Mouse (Mus musculus): Measurements from ENCODE around the gene Ang5. TPM values are rescaled to one million over a fixed set of nuclear protein-coding genes. Genes with fewer than 3 reads are reported as not detected.
"Not testable (repeated sequence)": the region's sequence is repeated elsewhere in the genome, so short reads cannot be mapped to it uniquely, and the experiment has no call there.

Gene Ang5
- polyA plus RNA-seq (2012; rRNA removed), result not detected in 2 replicates

GRCm38 (mm10) chr14:43956769-43957168, at the start of gene Ang5:
Gene Ang5, plus strand, starts transcription at chr14:43957069.
- WGBS, result no CpG with 5 or more reads among the region's 2 CpGs

GRCm38 (mm10) chr14:43918214-43918613, 38.7 kb upstream of the Ang5 start:
- not testable (repeated sequence) for H3K27me3 ChIP-seq (ENCODE audit: control insufficient read depth, insufficient read depth, low read length); H3K4me1 ChIP-seq (ENCODE audit: control insufficient read depth, insufficient read depth, insufficient read length, low read length); H3K27ac ChIP-seq (ENCODE audit: insufficient read depth, low read depth, low read length); H3K36me3 ChIP-seq (ENCODE audit: control insufficient read depth, insufficient read depth, low read length); H3K4me3 ChIP-seq (ENCODE audit: low read depth, low read length)

More at GRCm38 (mm10) chr14:43956769-43957168, at the start of gene Ang5:
- H3K27me3 ChIP-seq (ENCODE audit: control insufficient read depth, insufficient read depth, low read length); H3K4me1 ChIP-seq (ENCODE audit: control insufficient read depth, insufficient read depth, insufficient read length, low read length); H3K27ac ChIP-seq (ENCODE audit: insufficient read depth, low read depth, low read length); H3K36me3 ChIP-seq (ENCODE audit: control insufficient read depth, insufficient read depth, low read length); H3K4me3 ChIP-seq (ENCODE audit: low read depth, low read length): not testable (repeated sequence)

- 83% methylated on average over 3 of the region's 3 CpGs for WGBS
- not testable (repeated sequence) for H3K27ac ChIP-seq (ENCODE audit: insufficient read depth, low read depth, low read length); H3K27me3 ChIP-seq (ENCODE audit: control insufficient read depth, insufficient read depth, low read length); H3K36me3 ChIP-seq (ENCODE audit: control insufficient read depth, insufficient read depth, low read length); H3K4me1 ChIP-seq (ENCODE audit: control insufficient read depth, insufficient read depth, insufficient read length, low read length); H3K4me3 ChIP-seq (ENCODE audit: low read depth, low read length)
Observed at GRCm38 (mm10) chr14:43923459-43923858, 33.4 kb upstream of the Ang5 start, which contains the start of gene Ear10. Gene Ear10, minus strand, starts transcription at chr14:43923559.

- H3K36me3 ChIP-seq (ENCODE audit: control insufficient read depth, insufficient read depth, low read length); H3K4me1 ChIP-seq (ENCODE audit: control insufficient read depth, insufficient read depth, insufficient read length, low read length); H3K27ac ChIP-seq (ENCODE audit: insufficient read depth, low read depth, low read length); H3K27me3 ChIP-seq (ENCODE audit: control insufficient read depth, insufficient read depth, low read length): not testable (repeated sequence)
- 9% methylated on average over 10 of the region's 10 CpGs for WGBS
- TF ChIP-seq CTCF (IDR thresholded peaks at IDR 0.05; ENCODE audit: extremely low read depth, insufficient read length, insufficient replicate concordance, low read depth, low read length), result peak; percentile 65; the same call in 1 of the 2 replicates
- peak within 1 kb of the TSS; percentile 70 for H3K4me3 ChIP-seq (ENCODE audit: low read depth, low read length)
Observed at GRCm38 (mm10) chr14:43924688-43925403, 32.0 kb upstream of the Ang5 start, which contains the start of gene Gm8113. Gene Gm8113, plus strand, starts transcription at chr14:43925390.

GRCm38 (mm10) chr14:43925404-43925950, 31.4 kb upstream of the Ang5 start:
- H3K36me3 ChIP-seq (ENCODE audit: control insufficient read depth, insufficient read depth, low read length); H3K27ac ChIP-seq (ENCODE audit: insufficient read depth, low read depth, low read length): not testable (repeated sequence)
- 2% methylated on average over 21 of the region's 21 CpGs for WGBS

GRCm38 (mm10) chr14:43932991-43933390, 23.9 kb upstream of the Ang5 start:
- not testable (repeated sequence) for H3K27ac ChIP-seq (ENCODE audit: insufficient read depth, low read depth, low read length); H3K27me3 ChIP-seq (ENCODE audit: control insufficient read depth, insufficient read depth, low read length); H3K4me3 ChIP-seq (ENCODE audit: low read depth, low read length); H3K36me3 ChIP-seq (ENCODE audit: control insufficient read depth, insufficient read depth, low read length); H3K4me1 ChIP-seq (ENCODE audit: control insufficient read depth, insufficient read depth, insufficient read length, low read length)
- peak; percentile 34; the same call in 1 of the 2 replicates for TF ChIP-seq CTCF (IDR thresholded peaks at IDR 0.05; ENCODE audit: extremely low read depth, insufficient read length, insufficient replicate concordance, low read depth, low read length)
- 11% methylated on average over 8 of the region's 8 CpGs for WGBS

More at GRCm38 (mm10) chr14:43925404-43925950, 31.4 kb upstream of the Ang5 start:
- H3K4me3 ChIP-seq (ENCODE audit: low read depth, low read length), result peak overlapping the region; percentile 70
- not testable (repeated sequence) for H3K4me1 ChIP-seq (ENCODE audit: control insufficient read depth, insufficient read depth, insufficient read length, low read length); H3K27me3 ChIP-seq (ENCODE audit: control insufficient read depth, insufficient read depth, low read length)

- H3K4me3 ChIP-seq (ENCODE audit: low read depth, low read length); H3K27ac ChIP-seq (ENCODE audit: insufficient read depth, low read depth, low read length); H3K36me3 ChIP-seq (ENCODE audit: control insufficient read depth, insufficient read depth, low read length); H3K27me3 ChIP-seq (ENCODE audit: control insufficient read depth, insufficient read depth, low read length); H3K4me1 ChIP-seq (ENCODE audit: control insufficient read depth, insufficient read depth, insufficient read length, low read length): not testable (repeated sequence)
- WGBS, result 43% methylated on average over 5 of the region's 5 CpGs
Observed at GRCm38 (mm10) chr14:43933399-43933798, 23.5 kb upstream of the Ang5 start.

GRCm38 (mm10) chr14:43953382-43953781, 3.5 kb upstream of the Ang5 start:
- H3K4me3 ChIP-seq (ENCODE audit: low read depth, low read length); H3K4me1 ChIP-seq (ENCODE audit: control insufficient read depth, insufficient read depth, insufficient read length, low read length); H3K27me3 ChIP-seq (ENCODE audit: control insufficient read depth, insufficient read depth, low read length); H3K27ac ChIP-seq (ENCODE audit: insufficient read depth, low read depth, low read length); H3K36me3 ChIP-seq (ENCODE audit: control insufficient read depth, insufficient read depth, low read length): not testable (repeated sequence)
- WGBS, result 30% methylated on average over 2 of the region's 2 CpGs

GRCm38 (mm10) chr14:43955074-43955473, 1.8 kb upstream of the Ang5 start:
- H3K27ac ChIP-seq (ENCODE audit: insufficient read depth, low read depth, low read length); H3K4me1 ChIP-seq (ENCODE audit: control insufficient read depth, insufficient read depth, insufficient read length, low read length); H3K27me3 ChIP-seq (ENCODE audit: control insufficient read depth, insufficient read depth, low read length); H3K36me3 ChIP-seq (ENCODE audit: control insufficient read depth, insufficient read depth, low read length); H3K4me3 ChIP-seq (ENCODE audit: low read depth, low read length): not testable (repeated sequence)
- WGBS, result no CpG with 5 or more reads among the region's 1 CpGs
